ENCODE assay signal across 12 mouse cellular contexts in the genomic region with DNA sequence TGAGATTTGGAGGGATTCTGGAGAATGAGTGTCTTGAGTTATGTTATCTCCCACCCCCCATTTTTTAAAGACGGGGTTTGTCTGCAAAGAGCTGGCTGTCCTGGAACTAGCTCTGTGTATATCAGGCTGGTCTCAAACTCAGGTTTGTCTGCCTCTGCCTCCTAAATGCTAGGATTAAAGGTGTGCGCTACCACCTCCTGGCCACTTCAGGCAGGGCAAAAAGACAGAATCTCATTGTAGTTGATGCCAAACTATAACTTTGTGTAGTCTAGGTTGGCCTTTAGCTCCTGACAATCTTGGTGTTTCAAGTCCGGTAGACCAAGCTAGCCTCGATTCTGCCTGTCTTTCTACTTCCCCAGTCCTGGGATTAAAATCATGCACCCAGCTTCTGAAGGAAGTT. TPM values are rescaled to one million over a fixed set of nuclear protein-coding genes. Genes with fewer than 3 reads are reported as not detected.
DNase-seq lines count a peak whose midpoint lies in the region; ATAC-seq and TF ChIP-seq lines count a peak whose summit lies in the region.
"Had no signal": no experiment of that assay in that cellular context is flagged by ENCODE, and none has a peak within 500 bp of the region (broad histone marks: within the 10 kb centered on the region; RNA-seq: fewer than 3 reads in every experiment).

No protein-coding gene starts in this region.

- no peak for ATAC-seq in forebrain, embryonic 16.5 days

- TF ChIP-seq POLR2A in lung, adult 2 months (IDR thresholded peaks at IDR 0.05; ENCODE audit: borderline replicate concordance, extremely low read depth, low read depth, low read length): no peak
- TF ChIP-seq POLR2A in embryonic fibroblast, embryonic 13.5 days (IDR thresholded peaks at IDR 0.05; ENCODE audit: low read depth, low read length): no peak
- TF ChIP-seq POLR2A in spleen, adult 2 months (IDR thresholded peaks at IDR 0.05; ENCODE audit: low read depth, low read length): no peak

- no peak overlapping the region for H3K4me3 ChIP-seq in lung, adult 2 months (replicated peaks; ENCODE audit: extremely low read depth, low read depth, low read length)
- H3K4me3 ChIP-seq in embryonic fibroblast, embryonic 13.5 days (ENCODE audit: insufficient read depth, low read length): no peak overlapping the region
- no peak overlapping the region for H3K4me3 ChIP-seq in spleen, adult 2 months (ENCODE audit: extremely low read depth, insufficient read depth, insufficient read length)
- no peak overlapping the region for H3K4me3 ChIP-seq in forebrain, embryonic 16.5 days (replicated peaks; ENCODE audit: low read length)
- H3K4me3 ChIP-seq: embryonic facial prominence, embryonic 13.5 days; lung, embryonic 15.5 days; neural tube, embryonic 12.5 days had no signal

- no peak overlapping the region for H3K27ac ChIP-seq in embryonic fibroblast, embryonic 13.5 days (ENCODE audit: insufficient read depth, low read length)
- no peak overlapping the region for H3K27ac ChIP-seq in spleen, adult 2 months (ENCODE audit: insufficient read depth, low read length)
- H3K27ac ChIP-seq in forebrain, embryonic 16.5 days (ENCODE audit: low read length): no peak overlapping the region
- H3K27ac ChIP-seq: embryonic facial prominence, embryonic 13.5 days; lung, embryonic 15.5 days; neural tube, embryonic 12.5 days had no signal

- H3K36me3 ChIP-seq in spleen, adult 2 months (ENCODE audit: control insufficient read depth, insufficient read depth, low read length): no peaks in the 10 kb centered on the region
- no peaks in the 10 kb centered on the region for H3K36me3 ChIP-seq in forebrain, embryonic 16.5 days (ENCODE audit: control insufficient read depth, insufficient read depth)
- H3K36me3 ChIP-seq: embryonic facial prominence, embryonic 13.5 days; lung, embryonic 15.5 days; neural tube, embryonic 12.5 days had no signal

- no peaks in the 10 kb centered on the region; the same call in 1 of the 2 replicates for H3K4me1 ChIP-seq in lung, adult 2 months (ENCODE audit: control insufficient read depth, insufficient read depth, low read length)
- no peaks in the 10 kb centered on the region for H3K4me1 ChIP-seq in embryonic fibroblast, embryonic 13.5 days (ENCODE audit: control insufficient read depth, insufficient read depth, low read length)
- H3K4me1 ChIP-seq in spleen, adult 2 months (ENCODE audit: control insufficient read depth, insufficient read depth, insufficient read length): no peaks in the 10 kb centered on the region; the same call in 1 of the 2 replicates
- no peaks in the 10 kb centered on the region for H3K4me1 ChIP-seq in forebrain, embryonic 16.5 days (replicated peaks; ENCODE audit: control insufficient read depth, insufficient read depth, low read length)
- H3K4me1 ChIP-seq: embryonic facial prominence, embryonic 13.5 days; lung, embryonic 15.5 days; neural tube, embryonic 12.5 days had no signal

- WGBS in lung, adult 2 months: 82% methylated on average over 4 of the region's 4 CpGs
- 75% methylated on average over 4 of the region's 4 CpGs for WGBS in spleen, adult 2 months
- WGBS in forebrain, embryonic 16.5 days: 93% methylated on average over 4 of the region's 4 CpGs

- 0 out of 2 replicates have a peak, but pooled peaks have one; percentile 6 for TF ChIP-seq CTCF in lung, adult 2 months (IDR thresholded peaks at IDR 0.05; ENCODE audit: insufficient read depth, low read length)
- TF ChIP-seq CTCF in embryonic fibroblast, embryonic 13.5 days (IDR thresholded peaks at IDR 0.05; ENCODE audit: borderline replicate concordance, insufficient read depth, low read length): peak; percentile 24; the same call in 1 of the 2 replicates
- TF ChIP-seq CTCF in spleen, adult 2 months (IDR thresholded peaks at IDR 0.05; ENCODE audit: extremely low read depth, insufficient read depth, insufficient read length, insufficient replicate concordance): peak; percentile 39; the same call in 1 of the 2 replicates

- no peak overlapping the region for H3K9ac ChIP-seq in forebrain, embryonic 16.5 days (replicated peaks; ENCODE audit: low read depth, low read length)
- H3K9ac ChIP-seq: embryonic facial prominence, embryonic 13.5 days; lung, embryonic 15.5 days; neural tube, embryonic 12.5 days had no signal

- DNase-seq in adrenal gland, postnatal 14 days: peak; percentile 32
- DNase-seq in adrenal gland, postnatal 25 days: no peak
- DNase-seq in lung, adult 2 months: no peak
- DNase-seq in lung, postnatal 25 days (ENCODE audit: low spot score): no peak
- peak in 1 of 2 experiments; percentile 45 for DNase-seq in spleen, adult 2 months (ENCODE audit: low read depth in 1 of 2, low spot score in 2 of 2)
- DNase-seq in embryo, embryonic 9.5 days (ENCODE audit: extremely low spot score): no peak
- DNase-seq: gastrocnemius, postnatal 36 days had no signal

- no peaks in the 10 kb centered on the region for H3K9me3 ChIP-seq in forebrain, embryonic 16.5 days (ENCODE audit: control insufficient read depth, low read length)
- H3K9me3 ChIP-seq: embryonic facial prominence, embryonic 13.5 days; lung, embryonic 15.5 days; neural tube, embryonic 12.5 days had no signal

- H3K27me3 ChIP-seq in spleen, adult 2 months (ENCODE audit: control insufficient read depth, insufficient read depth, low read length): no peaks in the 10 kb centered on the region
- H3K27me3 ChIP-seq in forebrain, embryonic 16.5 days (replicated peaks; ENCODE audit: control insufficient read depth, insufficient read depth, low read length): no peaks in the 10 kb centered on the region
- H3K27me3 ChIP-seq: embryonic facial prominence, embryonic 13.5 days; lung, embryonic 15.5 days; neural tube, embryonic 12.5 days had no signal

- H3K4me2 ChIP-seq in forebrain, embryonic 16.5 days (ENCODE audit: low read length): no peak overlapping the region
- H3K4me2 ChIP-seq: embryonic facial prominence, embryonic 13.5 days; lung, embryonic 15.5 days; neural tube, embryonic 12.5 days had no signal

RNA-seq across cellular contexts. Expression of a gene that starts 8.7 kb away (rescaled TPM):
- 16.3 and 20.4 TPM in 2 replicates for total RNA-seq in adrenal gland, postnatal 14 days (2021)
- 11.3 and 12.9 TPM in 2 replicates for total RNA-seq in adrenal gland, postnatal 25 days (2021)
- 6.4 and 8.3 TPM in 2 replicates for polyA plus RNA-seq in lung, adult 2 months (2012; rRNA removed)
- not detected in 2 replicates for polyA plus RNA-seq in embryonic fibroblast, embryonic 13.5 days (2011; ENCODE audit: insufficient read length, low read depth, missing spikeins)
- polyA plus RNA-seq in spleen, adult 2 months (2012; rRNA removed): 9.1 and 13.1 TPM in 2 replicates
- 3.6 and 4.0 TPM in 2 replicates for polyA plus RNA-seq in forebrain, embryonic 16.5 days (2015; fragmentation: Nextera tagmentation; extraction: Ambion mirVana)
